Mouse (Mus musculus) left cerebral cortex, adult 18-20 months (tissue): Measurements from ENCODE around the gene Llph. TPM values are rescaled to one million over a fixed set of nuclear protein-coding genes. Genes with fewer than 3 reads are reported as not detected.
"Not testable (repeated sequence)": the region's sequence is repeated elsewhere in the genome, so short reads cannot be mapped to it uniquely, and the experiment has no call there.

Experiments used
- DNase-seq, 2 experiments: peaks; one replicate each; pipeline ENCODE4 v3.0.0; 2021 to 2022; ENCODE audit warnings: low spot score in 2 of 2, mixed read lengths in 1 of 2
- total RNA-seq, 2 experiments: library from RNA; stranded (reverse); gene quantifications; 2 replicates each; pipeline ENCODE4 v1.2.3; 2021

Llph gene
- total RNA-seq, 2 experiments from 2014 or later = 20.0 to 22.2 TPM

DNA sequence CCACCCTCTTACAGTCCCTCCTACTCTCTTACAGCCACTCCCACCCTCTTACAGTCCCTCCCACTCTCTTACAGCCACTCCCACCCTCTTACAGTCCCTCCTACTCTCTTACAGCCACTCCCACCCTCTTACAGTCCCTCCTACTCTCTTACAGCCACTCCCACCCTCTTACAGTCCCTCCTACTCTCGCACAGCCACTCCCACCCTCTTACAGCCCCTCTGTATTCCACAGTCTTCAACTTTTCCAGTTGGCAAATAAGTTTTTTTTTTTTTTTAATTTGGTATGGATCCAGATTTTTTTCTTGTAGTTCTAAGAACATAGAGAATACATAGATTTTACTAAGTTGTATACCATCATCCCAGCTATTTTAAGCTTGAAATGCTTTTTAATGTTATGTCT, 9.8 kb upstream of the Llph start:
- not testable (repeated sequence) for DNase-seq

DNA sequence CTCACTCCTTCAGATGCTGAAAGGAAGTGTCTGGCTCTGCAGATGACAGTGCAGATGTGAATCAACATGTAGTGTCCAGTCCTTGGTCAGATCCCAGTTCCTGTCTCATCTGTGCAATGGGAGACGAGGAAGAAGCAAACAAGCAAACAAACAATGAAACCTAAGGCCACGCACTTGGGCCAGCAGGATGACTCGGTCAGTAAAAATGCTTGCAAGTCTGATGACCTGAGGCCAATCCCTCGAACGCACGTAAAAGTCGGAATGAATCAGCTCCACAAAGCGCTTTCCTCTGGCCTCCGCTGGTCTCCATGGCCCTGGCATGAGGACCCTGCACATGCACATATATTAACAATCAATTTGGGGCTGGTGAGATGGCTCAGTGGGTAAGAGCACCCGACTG, 7.9 kb upstream of the Llph start:
- DNase-seq = no peak

DNA sequence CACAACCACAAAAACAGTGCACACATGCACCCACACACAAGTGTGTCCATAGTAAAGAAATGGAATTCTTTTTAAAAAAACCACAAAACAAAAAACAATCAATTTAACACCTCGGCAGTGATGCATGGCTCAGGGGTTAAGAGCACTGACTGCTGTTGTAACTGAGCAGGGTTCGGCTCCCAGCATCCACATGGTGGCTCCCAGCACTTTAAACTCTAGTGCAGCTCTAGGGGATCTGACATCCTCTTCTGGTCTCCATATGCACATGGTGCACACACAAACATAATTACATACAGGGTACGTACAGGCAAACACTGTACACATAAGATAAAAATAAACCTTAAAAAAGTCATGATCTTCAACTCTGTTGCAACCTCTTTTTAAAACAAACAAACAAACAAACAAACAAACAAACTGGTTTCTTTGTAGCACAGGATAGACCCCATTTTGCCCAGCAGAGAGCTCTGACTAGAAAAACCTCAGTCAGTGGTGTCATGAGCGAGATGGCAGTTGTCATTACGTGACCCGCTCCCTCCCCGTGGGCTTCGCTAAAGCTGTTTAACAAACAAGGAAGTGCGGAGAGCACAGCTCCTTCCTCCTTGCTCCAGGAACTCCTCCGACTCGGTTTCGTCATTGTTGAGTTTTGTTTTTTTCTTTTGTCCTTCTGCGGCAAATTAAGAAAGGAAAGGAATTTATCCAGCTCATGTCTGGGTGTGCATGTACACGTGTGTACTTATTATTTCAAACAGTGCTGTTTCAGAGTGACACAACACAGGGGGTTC, 7.1 kb upstream of the Llph start:
- DNase-seq = no peak

- DNase-seq = no peak
Measured at GRCm38 (mm10) chr10:120220776-120221175, 6.1 kb upstream of the Llph start.

DNA sequence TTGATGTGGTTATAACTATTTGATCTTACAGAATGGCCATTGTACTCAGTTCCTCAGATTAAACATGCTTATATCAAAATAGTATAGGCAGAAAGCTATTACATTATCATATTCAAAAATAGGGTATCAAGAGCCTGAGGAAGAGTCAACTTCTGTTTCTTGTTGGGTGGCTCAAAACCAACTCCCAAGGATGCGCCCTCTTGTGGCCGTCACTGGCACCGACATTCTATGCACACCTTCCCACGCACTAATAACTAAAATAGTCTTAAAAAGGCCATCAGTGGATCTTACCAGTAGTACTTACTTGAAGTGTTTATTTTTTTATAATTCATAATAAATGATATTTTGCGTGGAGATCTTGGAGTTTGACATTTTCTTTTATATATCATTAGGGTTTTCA, 4.8 kb downstream of the Llph start:
- peak; percentile 20 to 59 for DNase-seq

- DNase-seq = peak; percentile 58 to 66
Measured at GRCm38 (mm10) chr10:120233655-120234367, 6.9 kb downstream of the Llph start.

GRCm38 (mm10) chr10:120236855-120237254, 10.0 kb downstream of the Llph start:
- no peak for DNase-seq

DNA sequence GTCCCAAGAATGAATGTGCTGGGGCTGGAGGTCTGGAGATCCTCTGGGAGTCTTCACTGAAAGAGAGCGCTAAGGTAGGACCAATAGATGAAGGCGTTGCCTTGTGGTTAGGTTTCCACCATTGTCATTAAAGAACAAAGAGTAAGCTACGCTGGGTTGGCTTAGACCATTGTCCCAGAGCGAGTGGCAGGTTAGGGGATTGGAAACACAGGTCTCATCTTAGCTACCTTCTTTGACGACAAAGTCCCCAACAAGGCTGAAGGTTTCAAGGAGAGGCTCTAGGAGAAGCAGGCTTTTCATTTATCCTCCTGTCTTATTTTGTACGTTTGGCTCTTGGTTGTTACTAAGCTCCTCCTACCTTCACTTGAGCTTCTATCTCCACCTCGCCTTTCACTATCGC, 11.4 kb downstream of the Llph start:
- no peak for DNase-seq

DNA sequence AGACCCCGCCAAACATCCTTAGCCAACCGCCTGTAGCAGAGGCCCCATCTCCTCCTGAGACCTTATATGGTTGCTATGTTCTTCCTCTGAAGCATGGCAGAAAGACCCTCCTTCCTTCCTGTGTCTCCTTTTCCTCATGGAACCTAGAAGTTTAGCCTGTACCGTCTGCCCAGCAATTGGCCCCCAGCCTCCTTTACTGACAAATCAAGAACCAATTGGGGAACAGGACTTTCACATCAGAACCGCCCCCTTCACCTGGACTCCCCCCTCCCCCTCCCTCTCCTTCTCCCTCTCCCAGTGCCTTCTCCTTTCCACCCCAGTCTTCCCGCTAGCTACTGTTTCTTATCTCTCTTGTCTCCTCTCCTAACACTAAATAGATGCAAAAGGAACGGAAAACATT, 12.6 kb downstream of the Llph start:
- DNase-seq = no peak

DNA sequence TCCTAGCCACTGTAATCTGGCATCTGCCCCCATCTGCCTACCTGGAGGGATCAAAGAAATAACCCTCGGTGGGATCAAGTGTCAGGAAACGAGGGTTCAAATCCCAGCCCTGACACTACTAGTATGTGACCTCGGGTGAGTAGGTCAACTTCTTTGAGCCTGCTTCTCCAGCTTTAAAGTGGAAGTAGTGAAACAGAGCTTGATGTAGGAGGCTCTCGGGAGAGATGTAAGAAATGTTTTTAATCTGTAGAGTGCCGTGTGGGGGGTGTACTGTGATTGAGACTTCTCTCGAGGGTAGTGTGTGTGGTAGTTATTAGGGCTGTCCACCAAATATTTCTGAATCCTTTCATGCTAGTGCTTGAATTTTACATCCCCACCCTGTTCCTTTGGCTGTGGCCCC, 15.6 kb downstream of the Llph start:
- DNase-seq = no peak

DNA sequence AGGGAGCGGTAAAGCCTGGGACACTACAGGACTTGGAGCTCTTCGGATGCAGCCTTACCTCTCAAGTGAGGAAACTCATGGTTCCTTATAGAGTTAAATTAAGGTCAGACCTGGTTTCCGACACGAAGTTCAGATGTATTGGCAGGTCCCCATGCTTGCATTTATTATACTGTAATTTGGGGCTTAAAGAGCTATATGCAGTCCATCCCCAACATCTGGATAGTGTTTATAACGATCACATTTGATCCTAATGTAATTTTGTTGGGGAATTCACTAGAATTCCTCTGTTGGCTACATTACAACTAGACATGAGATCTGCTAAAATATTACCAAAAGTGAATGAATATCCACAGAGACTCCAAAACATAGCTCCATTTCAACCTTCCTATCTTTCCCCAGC, 18.8 kb downstream of the Llph start:
- DNase-seq = no peak

- peak; percentile 17 to 46 for DNase-seq
Measured at GRCm38 (mm10) chr10:120246994-120247750, 20.3 kb downstream of the Llph start.

DNA sequence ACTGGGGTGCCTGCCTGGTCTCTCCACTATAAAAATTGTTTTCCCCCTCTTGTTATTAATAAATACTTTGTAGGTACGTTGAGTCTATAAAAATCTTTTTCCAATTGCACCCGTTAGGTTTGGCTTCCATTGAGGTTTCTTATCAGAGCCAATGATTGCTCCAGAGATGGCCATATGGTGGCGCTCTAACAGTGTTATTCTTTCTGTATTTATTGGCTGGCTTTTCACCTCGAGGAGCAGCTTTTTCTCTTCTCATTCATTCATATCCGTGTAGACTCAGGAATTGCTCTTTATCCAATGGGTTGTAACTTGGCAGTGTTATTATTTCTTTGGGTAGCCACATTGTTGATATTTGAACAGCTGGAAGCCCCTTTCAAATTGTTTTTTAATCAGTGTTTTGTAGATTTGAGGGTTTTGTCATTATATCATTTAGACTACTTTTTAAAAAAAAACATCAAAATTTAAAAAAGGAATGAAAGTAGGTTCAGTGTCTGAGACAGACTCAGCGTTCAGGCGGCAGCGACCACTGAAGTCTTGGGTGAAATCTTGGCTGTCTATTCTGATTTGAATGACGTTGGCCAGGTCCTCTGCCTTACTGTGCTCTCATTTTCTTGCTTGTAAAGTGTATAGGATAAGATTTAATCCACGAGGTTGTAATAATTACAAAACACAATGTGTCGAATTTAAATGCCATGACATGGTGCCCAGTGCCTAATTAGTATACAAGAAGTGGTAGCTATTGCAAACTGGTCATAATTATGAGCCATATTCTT, 24.2 kb downstream of the Llph start:
- no peak for DNase-seq

DNA sequence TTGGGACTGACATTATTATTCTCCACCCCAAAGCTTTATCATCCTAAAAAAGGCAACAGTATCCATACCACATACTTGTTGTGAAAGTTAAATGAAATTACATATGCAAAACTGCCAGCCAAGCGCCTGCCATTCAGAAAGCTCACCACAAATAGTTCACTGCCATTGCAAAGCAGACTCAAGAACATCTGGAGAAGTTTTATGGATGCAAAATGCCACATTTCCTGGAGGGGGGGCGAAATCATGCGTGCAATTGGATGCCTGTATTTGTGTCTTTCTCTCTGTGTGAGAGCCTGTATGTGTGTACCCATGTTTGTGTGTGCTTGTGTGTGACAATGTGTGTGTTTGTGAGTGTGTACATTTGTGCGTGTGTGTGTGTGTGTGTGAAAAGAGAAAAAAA, 24.9 kb downstream of the Llph start:
- DNase-seq = no peak

GRCm38 (mm10) chr10:120252800-120253199, 25.9 kb downstream of the Llph start:
- DNase-seq = no peak

- DNase-seq = peak; percentile 54 to 56
Measured at GRCm38 (mm10) chr10:120257231-120257630, 30.4 kb downstream of the Llph start.

DNA sequence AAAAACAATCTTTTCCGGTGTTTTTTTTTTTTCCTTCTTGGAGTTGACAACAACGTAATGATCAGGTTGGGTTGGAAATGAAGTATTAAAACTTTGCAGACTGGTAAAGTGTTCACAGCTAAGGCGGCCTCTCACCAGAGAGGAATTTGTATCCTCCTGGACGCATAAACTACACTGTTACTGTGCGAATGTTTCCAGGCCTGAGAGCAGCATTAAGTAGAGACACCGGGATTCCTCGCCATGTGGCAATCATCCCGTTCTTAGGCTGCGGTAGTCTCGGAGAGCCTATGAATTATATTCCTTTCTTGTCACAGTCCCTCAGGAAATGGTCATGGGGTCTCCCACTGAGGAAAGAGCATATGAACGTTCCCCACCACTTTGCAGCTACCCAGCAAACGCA, 40.9 kb downstream of the Llph start:
- no peak for DNase-seq

GRCm38 (mm10) chr10:120269946-120270345, 43.1 kb downstream of the Llph start:
- DNase-seq = no peak

GRCm38 (mm10) chr10:120270777-120271176, 43.9 kb downstream of the Llph start:
- DNase-seq = peak; percentile 8 to 50

- DNase-seq = no peak
Measured at GRCm38 (mm10) chr10:120271318-120271717, 44.4 kb downstream of the Llph start.

DNA sequence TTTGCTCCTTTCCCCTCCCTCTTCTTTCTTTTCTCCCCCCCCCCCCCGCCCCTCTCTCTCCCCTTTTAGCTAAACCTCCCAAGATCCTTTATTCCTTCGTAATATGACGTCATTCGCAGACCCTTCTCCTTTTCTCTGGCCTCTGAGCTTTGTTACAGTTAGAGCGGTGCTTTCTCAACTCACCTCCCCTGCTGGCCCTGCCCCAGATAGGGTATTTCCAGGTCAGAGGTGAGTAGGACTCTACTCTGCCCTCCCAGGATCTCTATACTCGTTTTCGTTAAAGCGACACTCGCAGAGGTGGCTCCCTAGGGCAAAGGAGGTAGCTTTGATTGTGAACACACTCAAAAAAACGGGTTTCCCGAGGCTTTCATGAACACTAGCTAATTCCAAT, 45.0 kb downstream of the Llph start:
- DNase-seq = no peak
